Mouse (Mus musculus) mesoderm, embryonic 11.5 days (tissue): ENCODE results near the gene Rfx5.
A peak's percentile ranks its signal among the peaks of the same experiment; 100 is the strongest.
"Not testable (repeated sequence)": the region's sequence is repeated elsewhere in the genome, so short reads cannot be mapped to it uniquely, and the experiment has no call there.

Source experiments
- DNase-seq: peaks from one replicate; pipeline ENCODE4 v3.0.0-alpha.2; 2012; ENCODE audit warnings: low read depth, low spot score

Rfx5 gene

DNA sequence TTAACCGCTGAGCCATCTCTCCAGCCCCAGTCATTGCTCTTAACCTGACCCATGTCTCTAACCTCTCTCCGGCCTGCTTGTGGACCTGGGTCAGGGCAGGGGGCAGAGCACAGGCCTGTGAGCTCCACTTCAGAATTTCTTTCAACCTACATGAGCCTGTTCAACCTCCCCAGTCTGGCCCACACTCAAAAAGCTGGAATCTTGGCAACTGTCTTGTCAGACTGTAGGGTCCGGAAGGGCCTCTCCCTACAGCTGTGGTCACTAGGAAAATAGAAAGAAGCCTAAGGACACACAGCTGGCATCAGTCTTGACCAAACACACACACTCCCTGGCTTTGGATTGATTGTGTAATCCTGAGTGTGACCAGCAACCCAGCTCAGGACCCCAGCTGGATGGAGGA lies 18.5 kb upstream of the Rfx5 start:
- not testable (repeated sequence) for DNase-seq

GRCm38 (mm10) chr3:94936147-94936546 lies 17.7 kb upstream of the Rfx5 start:
- DNase-seq = not testable (repeated sequence)

DNA sequence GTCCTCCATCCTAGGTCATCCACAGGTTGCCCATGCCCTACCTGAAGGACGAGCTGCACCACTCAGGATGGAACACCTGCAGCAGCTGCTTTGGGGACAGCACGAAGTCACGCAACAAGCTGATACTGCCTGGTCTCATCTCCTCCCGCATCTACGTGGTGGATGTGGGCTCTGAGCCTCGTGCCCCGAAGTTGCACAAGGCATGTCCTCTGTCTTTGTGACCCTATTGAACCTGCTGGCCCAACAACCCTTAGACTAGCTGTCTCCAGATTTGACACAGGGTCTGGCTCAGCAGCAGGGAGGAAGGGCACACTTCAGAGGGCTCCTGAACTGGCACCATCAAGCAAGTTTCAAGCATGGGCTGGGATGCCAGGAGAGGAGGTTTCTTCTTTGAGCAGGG lies 16.7 kb upstream of the Rfx5 start:
- not testable (repeated sequence) for DNase-seq

DNA sequence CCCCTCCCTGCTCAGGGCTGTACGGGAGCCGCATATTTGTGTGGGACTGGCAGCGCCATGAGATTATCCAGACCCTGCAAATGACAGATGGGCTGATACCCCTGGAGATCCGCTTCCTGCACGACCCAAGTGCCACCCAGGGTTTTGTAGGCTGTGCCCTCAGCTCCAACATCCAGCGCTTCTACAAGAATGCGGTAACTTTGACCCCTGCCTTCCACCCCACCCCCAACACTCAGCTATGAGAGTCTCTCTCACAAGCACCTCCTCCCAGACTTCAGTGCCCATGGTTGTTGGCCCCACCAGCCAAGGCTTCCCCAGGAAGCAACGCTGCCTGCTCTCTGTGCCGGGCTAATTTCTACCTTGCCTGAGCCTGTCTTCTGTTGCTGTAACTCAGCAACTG lies 13.8 kb upstream of the Rfx5 start:
- not testable (repeated sequence) for DNase-seq

DNA sequence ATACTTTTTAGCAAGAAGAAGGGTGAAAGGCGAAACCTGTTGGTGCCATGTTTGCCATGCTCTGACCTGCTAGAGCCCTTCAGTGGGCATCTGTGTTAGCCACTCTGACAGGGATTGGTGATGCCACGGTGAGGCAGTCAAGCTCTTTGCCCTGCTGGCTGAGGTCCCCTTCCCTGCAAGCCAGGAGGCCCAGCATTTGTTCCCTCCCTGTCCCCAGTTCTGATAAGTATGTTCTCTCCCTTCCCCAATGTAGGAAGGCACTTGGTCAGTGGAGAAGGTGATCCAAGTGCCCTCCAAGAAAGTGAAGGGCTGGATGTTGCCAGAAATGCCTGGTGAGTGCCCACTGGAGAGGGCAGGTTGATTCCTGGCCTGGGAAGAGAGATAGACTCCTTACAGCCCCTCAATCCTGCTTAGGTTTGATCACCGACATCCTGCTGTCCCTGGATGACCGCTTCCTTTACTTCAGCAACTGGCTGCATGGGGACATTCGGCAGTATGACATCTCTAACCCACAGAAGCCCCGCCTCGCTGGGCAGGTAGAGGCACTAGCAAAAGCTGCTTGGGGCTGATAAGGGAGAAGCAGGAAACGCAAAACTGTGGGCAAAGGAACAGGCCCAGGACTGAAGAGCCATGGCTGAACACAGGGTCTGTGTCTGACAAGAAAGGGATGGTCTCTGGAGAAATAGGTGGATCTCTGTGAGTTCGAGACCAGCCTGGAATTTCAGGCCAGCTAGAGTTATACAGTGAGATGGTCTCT lies 11.5 kb upstream of the Rfx5 start:
- not testable (repeated sequence) for DNase-seq

GRCm38 (mm10) chr3:94943706-94944105 lies 10.2 kb upstream of the Rfx5 start:
- DNase-seq = not testable (repeated sequence)

DNA sequence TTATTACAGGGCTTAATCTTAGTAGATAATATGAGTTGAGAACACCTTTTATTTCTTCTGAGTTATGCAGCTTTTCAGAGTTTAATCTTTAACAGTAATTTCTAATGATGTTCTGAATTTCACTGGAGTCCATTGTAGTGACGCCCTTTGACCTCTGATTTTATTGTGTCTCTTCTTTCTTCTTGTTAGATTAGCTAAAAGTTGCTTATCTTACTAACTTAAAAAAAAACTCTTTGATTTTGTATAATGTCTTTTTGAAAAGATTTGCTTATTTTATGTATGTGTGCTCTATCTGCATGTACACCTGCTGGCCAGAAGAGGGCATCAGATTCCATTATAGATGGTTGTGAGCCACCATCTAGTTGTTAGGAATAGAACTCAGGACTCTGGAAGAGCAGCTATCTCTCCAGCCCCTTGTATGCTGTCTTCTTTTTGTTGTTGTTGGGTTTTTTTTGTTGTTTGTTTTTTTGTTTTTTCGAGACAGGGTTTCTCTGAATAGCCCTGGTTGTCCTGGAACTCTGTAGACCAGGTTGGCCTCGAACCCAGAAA lies 5.7 kb upstream of the Rfx5 start:
- DNase-seq = no peak

- DNase-seq = no peak
These were observed 4.2 kb upstream of the Rfx5 start for GRCm38 (mm10) chr3:94949645-94950044.

DNA sequence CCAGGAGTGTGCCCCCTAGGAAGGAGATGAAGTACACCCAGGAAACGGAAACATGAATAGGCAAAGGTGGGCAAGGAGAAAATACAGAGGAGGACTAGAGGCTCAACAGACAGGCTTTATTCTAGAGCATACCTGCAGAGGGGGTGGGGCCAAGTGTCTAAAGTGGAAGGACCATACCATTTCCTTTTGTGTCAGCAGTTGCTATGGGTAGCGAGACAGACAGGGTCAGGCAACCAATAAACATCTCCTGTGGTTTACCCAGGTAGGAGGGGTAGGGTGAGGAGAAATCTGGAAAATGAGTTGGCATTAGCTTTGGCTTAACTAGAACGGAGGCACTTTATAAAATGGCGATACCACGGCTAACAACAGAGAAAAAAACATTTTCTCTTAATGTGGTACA lies 1.1 kb upstream of the Rfx5 start:
- DNase-seq = no peak

GRCm38 (mm10) chr3:94953384-94953763 lies 501 bp upstream of the Rfx5 start:
- DNase-seq = no peak

DNA sequence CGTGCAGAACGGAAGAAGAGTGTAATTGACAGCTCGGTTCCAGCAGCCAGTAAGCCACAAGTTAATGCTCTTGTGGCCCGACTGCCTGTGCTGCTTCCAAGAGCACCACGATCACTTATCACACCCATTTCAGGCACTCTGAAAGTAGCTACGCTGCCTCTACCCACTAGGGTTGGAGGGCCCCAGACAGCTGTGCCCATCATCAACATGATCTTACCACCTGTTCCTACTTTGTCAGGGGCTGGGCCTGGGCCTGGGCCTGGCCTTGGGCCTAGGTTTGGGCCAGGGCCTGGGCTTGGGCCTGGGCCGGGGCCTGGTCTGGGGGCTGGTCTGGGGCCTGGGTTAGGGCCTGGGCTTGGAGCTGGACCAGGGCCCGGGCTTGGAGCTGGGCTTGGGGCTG lies 4.4 kb downstream of the Rfx5 start:
- no peak for DNase-seq

DNA sequence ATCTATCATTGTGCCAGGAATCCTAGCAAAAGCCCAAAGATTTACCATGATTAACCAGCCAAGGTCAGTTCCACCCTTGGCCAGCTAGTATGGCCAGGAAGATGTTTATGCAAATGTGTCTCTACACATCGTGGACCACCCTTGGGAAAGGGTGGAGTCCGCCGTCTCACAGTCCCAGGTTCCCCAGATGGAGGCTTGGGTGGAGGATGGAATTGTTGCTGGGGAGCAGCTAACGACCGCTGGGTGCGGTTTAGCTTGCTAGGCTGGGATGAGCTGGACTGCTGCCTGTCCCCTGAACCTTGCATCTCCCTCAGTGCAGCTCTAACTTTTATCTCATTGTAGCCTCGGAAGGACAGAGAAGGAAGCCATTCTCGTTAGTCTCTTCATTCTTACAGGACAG lies 6.0 kb downstream of the Rfx5 start:
- DNase-seq = no peak

GRCm38 (mm10) chr3:94960322-94960721 lies 6.4 kb downstream of the Rfx5 start:
- no peak for DNase-seq

- DNase-seq = no peak
These were observed 11.1 kb downstream of the Rfx5 start for GRCm38 (mm10) chr3:94964989-94965388.

GRCm38 (mm10) chr3:94965878-94966277 lies 12.0 kb downstream of the Rfx5 start:
- DNase-seq = no peak

- no peak for DNase-seq
These were observed 18.7 kb downstream of the Rfx5 start for GRCm38 (mm10) chr3:94972552-94972951.

DNA sequence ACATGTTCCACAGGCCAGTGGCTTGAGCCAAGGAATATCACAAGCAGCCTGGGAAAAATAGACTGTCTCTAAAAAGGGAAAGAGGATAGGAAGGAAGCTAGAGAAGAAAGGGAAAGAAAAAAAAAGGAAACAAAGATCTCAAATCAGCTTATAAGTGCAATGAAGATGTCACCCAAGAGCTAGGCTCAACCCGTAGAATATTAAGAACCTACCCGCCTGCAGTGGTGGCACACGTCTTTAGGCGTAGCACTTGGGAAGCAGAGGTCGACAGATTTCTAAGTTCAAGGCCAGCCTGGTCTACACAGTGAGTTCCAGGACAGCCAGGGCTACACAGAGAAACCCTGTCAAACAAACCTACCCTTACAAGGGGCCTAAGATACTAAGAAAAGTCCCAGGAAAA lies 19.7 kb downstream of the Rfx5 start:
- no peak for DNase-seq

DNA sequence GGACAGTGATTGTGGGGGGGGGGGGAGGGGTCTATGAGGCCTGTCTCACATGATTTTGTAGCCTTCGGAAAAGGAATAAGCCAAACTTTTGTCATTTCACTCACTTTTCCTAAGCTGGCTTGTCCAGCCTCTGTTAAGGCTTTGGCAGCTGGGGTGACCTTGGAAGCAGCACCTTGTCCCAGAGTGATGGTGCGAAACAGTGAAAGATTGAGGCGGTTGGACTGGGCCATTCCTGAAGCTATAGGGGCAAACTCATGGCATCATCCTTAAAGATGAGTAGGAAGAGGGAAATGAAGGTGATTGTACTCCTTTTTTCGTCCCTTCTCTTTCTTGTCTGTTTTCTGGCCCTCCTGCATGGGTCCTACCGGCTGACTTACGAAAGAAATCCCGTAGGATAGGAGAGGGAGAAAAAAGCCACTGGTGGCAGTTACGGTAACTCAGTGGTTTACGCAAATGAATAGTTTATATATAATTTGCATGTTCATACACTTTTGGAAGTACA lies 20.2 kb downstream of the Rfx5 start:
- DNase-seq = no peak

GRCm38 (mm10) chr3:94974528-94975422 lies 20.9 kb downstream of the Rfx5 start, which contains the start of gene Pi4kb:
TSS of gene Pi4kb (plus strand) at chr3:94974731.
- DNase-seq = peak; percentile 95

DNA sequence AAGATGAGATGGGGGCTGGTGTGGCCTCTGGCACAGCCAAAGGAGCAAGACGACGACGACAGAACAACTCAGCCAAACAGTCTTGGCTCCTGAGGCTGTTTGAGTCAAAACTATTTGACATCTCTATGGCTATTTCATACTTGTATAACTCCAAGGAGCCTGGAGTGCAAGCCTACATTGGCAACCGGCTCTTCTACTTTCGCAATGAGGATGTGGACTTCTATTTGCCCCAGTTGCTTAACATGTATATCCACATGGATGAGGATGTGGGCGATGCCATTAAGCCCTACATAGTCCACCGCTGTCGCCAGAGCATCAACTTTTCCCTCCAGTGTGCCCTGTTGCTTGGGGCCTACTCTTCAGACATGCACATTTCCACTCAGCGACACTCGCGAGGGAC lies 30.4 kb downstream of the Rfx5 start:
- no peak for DNase-seq

DNA sequence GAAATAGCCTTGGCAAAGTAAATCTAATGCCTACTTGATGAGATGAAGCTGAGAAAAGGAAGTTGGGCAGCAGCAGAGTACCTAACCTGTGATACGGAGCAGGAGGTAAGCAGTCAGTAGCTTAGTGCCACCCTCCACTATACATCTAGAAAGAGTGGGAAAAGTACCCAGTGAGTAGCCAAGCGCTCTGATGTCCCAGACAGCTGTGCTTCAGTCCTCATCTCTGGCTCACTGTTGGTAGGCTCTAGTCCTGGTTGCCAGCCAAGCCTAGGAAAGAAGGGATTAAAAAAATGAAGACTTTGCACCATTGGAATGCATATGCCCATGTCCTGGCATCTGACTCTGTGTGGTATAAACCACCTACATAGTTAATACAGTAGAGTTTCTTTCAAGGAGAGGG lies 31.6 kb downstream of the Rfx5 start:
- no peak for DNase-seq

- no peak for DNase-seq
These were observed 33.7 kb downstream of the Rfx5 start for GRCm38 (mm10) chr3:94987578-94987977.
